Mouse (Mus musculus) right cerebral cortex, adult 18-20 months (tissue): Measurements from ENCODE around the gene Ptprs.
"Not testable (repeated sequence)": the region's sequence is repeated elsewhere in the genome, so short reads cannot be mapped to it uniquely, and the experiment has no call there.

Source experiments
- DNase-seq: peaks from one replicate; pipeline ENCODE4 v3.0.0; 2022; ENCODE audit warnings: mixed read lengths

Gene Ptprs

GRCm38 (mm10) chr17:56476402-56476752 is at the start of gene Ptprs:
Gene Ptprs, minus strand, starts transcription at chr17:56476483.
- DNase-seq: peak; percentile 99

GRCm38 (mm10) chr17:56524943-56525342 is 48.7 kb upstream of the Ptprs start:
- no peak for DNase-seq

- no peak for DNase-seq
Measured at GRCm38 (mm10) chr17:56522744-56523143, 46.5 kb upstream of the Ptprs start.

- no peak for DNase-seq
Measured at GRCm38 (mm10) chr17:56515690-56516410, 39.6 kb upstream of the Ptprs start.

GRCm38 (mm10) chr17:56514916-56515315 is 38.6 kb upstream of the Ptprs start:
- no peak for DNase-seq

DNA sequence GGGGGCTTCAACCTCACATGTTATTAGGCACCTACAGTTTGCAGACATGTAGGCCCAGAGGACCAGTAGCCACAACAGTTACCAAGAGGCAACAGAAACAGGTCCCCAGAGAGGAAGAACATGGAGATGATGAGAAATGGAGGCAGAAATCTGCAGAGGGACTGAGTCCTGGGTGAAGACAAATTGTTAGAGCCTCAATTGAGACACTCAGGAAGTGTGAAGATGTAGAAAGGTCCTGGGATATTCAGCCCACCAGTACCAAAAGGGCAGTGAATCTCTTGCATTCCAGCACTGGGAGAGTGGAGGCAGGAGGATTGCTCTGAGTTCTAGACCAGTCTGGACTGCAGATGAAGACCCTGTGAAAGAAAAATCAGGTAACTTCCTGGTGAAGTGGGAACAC is 38.0 kb upstream of the Ptprs start:
- no peak for DNase-seq

- no peak for DNase-seq
Measured at GRCm38 (mm10) chr17:56512310-56512709, 36.0 kb upstream of the Ptprs start, which contains the start of gene Znrf4. Gene Znrf4, minus strand, starts transcription at chr17:56512431.

GRCm38 (mm10) chr17:56511707-56512090 is 35.4 kb upstream of the Ptprs start:
- DNase-seq: no peak

DNA sequence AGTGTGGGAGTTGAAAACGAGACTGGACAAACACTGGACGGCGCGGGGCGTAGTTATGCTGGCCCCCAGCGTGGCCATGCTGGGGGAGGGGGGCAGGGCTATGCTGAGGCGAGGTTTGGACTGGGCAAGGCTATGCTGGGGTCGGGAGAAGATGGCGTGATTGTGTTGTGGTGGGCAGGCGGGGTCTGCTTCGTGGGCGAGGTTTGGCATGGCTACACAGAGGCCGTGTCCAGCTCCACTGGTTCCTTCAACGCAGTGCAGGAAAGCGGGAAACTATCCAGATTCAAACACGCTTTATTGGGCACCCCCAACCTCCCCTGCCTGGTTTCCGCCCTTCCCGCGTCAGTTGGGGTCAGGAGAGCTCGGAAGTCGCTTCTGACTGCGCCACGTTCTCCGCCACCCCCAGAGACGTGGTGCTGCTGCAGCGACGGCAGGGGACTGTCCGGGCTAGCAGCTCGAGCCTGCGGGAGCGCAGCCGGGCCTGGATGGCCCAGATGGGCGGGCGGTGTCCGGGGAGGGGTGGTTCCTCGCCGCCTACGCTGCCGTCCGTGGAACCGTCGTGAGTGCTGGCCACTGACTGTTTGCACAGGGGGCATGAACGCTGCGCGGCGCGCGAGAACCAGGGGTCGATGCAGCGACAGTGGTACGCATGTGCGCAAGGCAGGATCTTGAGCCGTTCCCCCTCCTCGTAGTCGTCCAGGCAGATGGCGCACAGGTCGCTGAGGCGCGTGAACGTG is 34.9 kb upstream of the Ptprs start:
- DNase-seq: no peak

DNA sequence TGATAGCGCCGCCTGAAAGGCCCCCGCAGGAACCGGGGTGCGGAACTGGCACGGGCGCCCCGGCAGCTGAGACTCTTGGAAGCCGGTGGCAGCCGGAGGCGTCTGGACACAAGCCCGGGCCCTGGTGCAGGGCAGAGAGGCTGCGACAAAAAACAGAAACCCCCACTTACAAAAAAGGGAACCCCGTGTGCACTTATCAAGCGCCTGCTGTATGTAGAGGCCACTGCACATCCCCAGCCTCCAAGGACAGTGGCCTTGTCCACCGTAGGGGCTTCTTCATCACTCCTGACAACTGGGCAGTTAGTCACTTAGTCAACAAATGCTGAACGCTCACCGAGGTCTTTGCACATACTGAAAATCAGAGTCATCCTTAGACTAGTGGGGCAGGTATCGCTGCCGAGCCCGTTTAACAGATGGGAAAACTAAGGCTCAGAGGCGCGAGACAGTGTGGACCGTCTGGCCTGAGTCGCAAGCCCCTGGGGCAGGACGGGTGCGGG is 34.2 kb upstream of the Ptprs start:
- peak; percentile 53 for DNase-seq

GRCm38 (mm10) chr17:56509707-56510472 is 33.6 kb upstream of the Ptprs start:
- no peak for DNase-seq

DNA sequence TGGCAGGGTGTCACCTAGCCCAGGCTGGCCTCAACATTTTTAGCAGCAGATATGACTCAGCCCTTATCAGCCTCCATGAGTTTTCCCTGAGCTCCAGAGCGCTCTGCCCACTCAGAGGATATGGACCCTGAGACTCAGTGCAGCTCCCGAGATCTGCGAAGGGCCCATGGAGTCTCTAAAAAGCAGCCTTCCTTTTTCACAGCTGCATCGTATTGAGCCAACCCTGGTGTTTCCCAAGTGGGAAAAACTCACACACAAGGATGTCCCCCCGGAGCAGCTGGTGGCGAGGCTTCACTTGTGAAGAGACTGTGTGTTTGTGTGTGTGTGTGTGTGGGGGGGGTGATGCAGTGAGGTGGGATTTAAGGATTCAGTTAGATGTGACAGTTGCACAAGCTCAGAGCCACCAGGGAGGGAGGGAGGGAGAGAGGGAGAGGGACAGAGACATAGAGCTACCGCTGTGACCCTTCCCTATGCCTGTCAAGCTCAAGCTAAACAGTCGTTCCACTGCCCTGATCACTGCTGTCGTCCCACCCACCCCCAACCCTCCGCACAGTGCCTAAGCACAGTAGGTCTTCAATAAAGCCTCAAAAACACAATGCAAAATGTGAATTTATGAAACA is 32.8 kb upstream of the Ptprs start:
- no peak for DNase-seq

DNA sequence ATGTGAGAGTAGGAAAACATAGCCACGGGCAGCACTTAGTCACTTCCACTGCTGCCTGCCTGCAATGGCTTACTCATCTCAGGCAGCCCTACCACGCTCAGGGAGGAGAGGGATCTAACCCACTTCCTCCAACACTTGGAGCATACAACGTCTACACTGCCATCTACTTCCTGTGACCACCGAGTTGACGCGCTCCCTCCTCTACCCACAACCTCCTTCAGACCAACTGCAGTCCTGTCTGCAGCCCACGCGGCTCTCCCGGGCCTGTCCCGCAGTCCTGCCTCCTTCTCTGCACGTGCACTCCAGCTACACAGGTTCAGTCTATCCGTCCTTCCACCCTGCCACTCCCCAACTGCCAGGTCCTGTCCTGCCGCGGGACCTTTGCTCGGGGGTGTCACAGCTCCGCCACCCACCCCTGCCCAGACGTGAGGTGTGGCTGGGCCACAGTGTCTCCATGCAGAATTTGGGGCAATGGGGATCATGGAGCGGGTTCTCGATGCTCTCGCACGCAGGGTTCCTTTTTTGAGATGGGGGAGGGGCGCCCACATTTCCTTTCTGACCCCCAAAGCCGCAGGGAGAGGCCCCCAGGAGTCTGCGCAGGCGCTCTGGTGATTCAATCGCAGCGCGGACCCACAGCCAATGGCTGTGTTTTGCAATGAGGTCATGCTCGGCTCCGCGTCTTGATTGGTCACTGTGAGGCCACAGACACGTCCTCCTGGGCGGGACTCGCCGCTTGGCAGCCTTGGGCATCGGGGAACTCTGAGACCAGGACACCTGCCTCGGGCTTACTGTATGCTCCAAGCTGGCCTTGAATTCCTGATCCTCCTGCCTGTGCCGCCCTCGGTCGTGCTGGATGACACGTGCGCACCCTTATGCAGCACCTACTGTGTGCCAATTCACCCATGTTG is 31.1 kb upstream of the Ptprs start:
- peak; percentile 99 for DNase-seq

GRCm38 (mm10) chr17:56506417-56507065 is 30.3 kb upstream of the Ptprs start:
- no peak for DNase-seq

DNA sequence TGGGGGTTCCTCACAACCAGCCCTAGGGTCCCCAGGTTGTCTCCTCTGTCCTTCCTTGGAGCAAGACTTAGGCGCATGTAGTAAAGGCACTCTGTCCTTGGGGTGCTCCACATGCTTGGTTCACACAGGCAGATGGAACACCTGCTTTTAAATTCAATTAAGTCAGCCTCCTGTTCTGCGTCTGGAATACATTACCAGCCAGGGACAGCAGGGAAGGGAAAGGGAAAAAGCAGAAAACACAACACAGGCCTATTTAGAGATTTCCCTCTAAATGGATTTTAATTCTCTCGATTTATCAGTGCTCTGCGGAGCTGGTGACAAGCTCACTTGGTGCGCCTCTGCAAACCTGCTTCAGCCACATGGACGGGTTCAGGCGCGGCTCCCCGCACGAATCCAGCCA is 29.1 kb upstream of the Ptprs start:
- no peak for DNase-seq

DNA sequence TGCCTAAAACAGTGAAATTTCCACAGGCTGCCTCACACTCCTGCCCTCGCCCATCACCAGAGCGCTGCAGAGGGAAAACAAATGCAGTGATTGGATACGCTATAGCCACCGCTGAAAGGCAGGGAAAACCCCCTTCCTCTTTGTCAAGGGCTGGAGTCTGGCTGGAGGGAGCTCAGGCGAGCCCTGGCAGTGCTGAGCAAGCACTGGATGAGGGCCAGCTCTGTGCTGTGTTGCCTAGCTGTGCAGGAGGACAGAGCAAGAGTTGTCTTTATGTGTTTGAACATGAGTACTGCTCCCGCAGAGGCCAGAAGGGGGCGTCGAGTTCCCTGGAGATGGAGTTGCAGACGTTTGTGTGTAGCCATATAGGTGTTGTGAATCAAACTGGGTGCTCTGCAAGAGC is 26.2 kb upstream of the Ptprs start:
- peak; percentile 69 for DNase-seq

DNA sequence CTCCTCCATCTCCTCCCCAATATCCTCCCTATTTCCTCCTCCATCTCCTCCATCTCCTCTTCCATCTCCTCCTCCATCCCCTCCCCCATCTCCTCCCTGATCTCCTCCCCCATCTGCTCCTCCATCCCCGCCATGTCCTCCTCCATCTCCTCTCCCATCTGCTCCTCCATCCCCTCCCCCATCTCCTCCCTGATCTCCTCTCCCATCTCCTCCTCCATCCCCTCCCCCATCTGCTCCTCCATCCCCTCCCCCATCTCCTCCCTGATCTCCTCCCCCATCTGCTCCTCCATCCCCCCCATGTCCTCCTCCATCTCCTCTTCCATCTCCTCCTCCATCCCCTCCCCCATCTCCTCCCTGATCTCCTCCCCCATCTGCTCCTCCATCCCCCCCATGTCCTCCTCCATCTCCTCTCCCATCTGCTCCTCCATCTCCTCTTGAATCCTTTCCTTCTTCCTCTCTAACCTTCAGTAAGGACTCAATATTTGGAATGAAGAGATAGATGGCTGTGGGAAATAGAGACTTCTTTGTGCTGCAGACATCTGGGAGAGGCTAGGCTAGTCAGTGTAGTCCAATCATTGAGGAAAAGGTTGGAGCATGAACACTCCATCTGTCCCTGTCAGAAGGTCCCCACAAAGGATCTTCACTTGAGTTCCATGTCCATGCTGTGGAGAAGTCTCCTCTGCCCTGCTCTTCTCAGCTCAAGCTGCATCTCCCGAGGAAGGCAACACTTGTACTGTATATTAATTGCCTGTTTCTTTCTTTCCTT is 25.5 kb upstream of the Ptprs start:
- DNase-seq: not testable (repeated sequence)

- no peak for DNase-seq
Measured at GRCm38 (mm10) chr17:56499229-56499628, 22.9 kb upstream of the Ptprs start.

DNA sequence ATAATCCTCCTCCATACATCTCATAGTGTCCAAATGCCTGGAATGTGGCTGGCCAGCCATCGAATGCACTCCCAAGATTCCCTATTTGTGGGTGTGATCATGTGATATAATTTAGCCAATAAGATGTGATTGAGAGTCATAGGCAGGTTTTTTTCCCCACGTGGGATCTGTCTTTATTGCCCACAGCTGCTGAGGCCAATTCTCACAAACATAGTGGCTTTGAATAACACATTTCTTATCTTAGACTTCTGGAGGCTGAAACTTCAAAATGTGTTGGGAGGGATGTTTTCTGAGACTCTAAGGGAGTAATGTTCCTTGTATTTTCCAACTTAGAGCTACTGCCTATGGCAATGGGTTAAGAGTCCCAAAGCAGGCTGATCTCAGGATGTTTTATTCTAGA is 18.2 kb upstream of the Ptprs start:
- peak; percentile 54 for DNase-seq

- DNase-seq: peak; percentile 90
Measured at GRCm38 (mm10) chr17:56493841-56494240, 17.6 kb upstream of the Ptprs start.
